ENCODE assay signal across 14 mouse cellular contexts in genomic region chr7:136377259-136377658, GRCm38 (mm10).
DNase-seq lines count a peak whose midpoint lies in the region; ATAC-seq and TF ChIP-seq lines count a peak whose summit lies in the region.
"Had no signal": no experiment of that assay in that cellular context is flagged by ENCODE, and none has a peak within 500 bp of the region (broad histone marks: within the 10 kb centered on the region; RNA-seq: fewer than 3 reads in every experiment).

No protein-coding gene starts in this region.

- no peak for DNase-seq in gastrocnemius, adult 2 months
- DNase-seq in gastrocnemius, adult 18-20 months (ENCODE audit: low spot score): no peak
- DNase-seq in R1 (ENCODE audit: low read depth, low spot score): peak; percentile 4
- no peak for DNase-seq in right cerebral cortex, adult 2 months (ENCODE audit: low spot score in 2 of 2)
- no peak for DNase-seq in testis, postnatal 14 days (ENCODE audit: low spot score)
- DNase-seq: cerebellum, adult 9-10 months; embryo, embryonic 11 days had no signal

- no peaks in the 10 kb centered on the region for H3K9me3 ChIP-seq in intestine, postnatal 0 days (ENCODE audit: control insufficient read depth)
- H3K9me3 ChIP-seq in intestine, embryonic 16.5 days (ENCODE audit: control insufficient read depth, low read length): no peaks in the 10 kb centered on the region
- no peaks in the 10 kb centered on the region for H3K9me3 ChIP-seq in limb, embryonic 13.5 days
- H3K9me3 ChIP-seq: hindbrain, embryonic 10.5 days; intestine, embryonic 15.5 days; lung, embryonic 15.5 days had no signal

- no peak overlapping the region for H3K4me2 ChIP-seq in intestine, postnatal 0 days (replicated peaks; ENCODE audit: low read depth)
- no peak overlapping the region for H3K4me2 ChIP-seq in intestine, embryonic 16.5 days (ENCODE audit: low read depth, low read length)
- 0 out of 2 replicates have a peak overlapping the region, but pooled peaks have one; percentile 0 for H3K4me2 ChIP-seq in limb, embryonic 13.5 days (replicated peaks)
- H3K4me2 ChIP-seq: intestine, embryonic 15.5 days; lung, embryonic 15.5 days had no signal

- ATAC-seq in intestine, postnatal 0 days: no peak
- no peak for ATAC-seq in intestine, embryonic 16.5 days
- ATAC-seq in limb, embryonic 13.5 days (ENCODE audit: low FRiP score, low read depth): peak; percentile 16; the same call in 1 of the 2 replicates
- ATAC-seq: intestine, embryonic 15.5 days; Patski had no signal

- H3K27ac ChIP-seq in gastrocnemius, adult 2 months: peak overlapping the region; percentile 65
- H3K27ac ChIP-seq in intestine, postnatal 0 days (ENCODE audit: low read depth, low read length): no peak overlapping the region
- H3K27ac ChIP-seq in intestine, embryonic 16.5 days (ENCODE audit: low read length): no peak overlapping the region
- peak overlapping the region; percentile 79 for H3K27ac ChIP-seq in limb, embryonic 13.5 days
- H3K27ac ChIP-seq: hindbrain, embryonic 10.5 days; intestine, embryonic 15.5 days; lung, embryonic 15.5 days had no signal

- no peaks in the 10 kb centered on the region for H3K4me1 ChIP-seq in intestine, postnatal 0 days (replicated peaks; ENCODE audit: control insufficient read depth, insufficient read depth, low read length)
- no peaks in the 10 kb centered on the region for H3K4me1 ChIP-seq in intestine, embryonic 16.5 days (ENCODE audit: control insufficient read depth, insufficient read depth, low read length)
- peaks cover 60% of the 10 kb centered on the region for H3K4me1 ChIP-seq in limb, embryonic 13.5 days
- H3K4me1 ChIP-seq: hindbrain, embryonic 10.5 days; intestine, embryonic 15.5 days had no signal

- intact Hi-C loops in gastrocnemius, adult 2 months (cut with DNase I): no loop called here

- H3K4me3 ChIP-seq in gastrocnemius, adult 2 months: no peak overlapping the region
- H3K4me3 ChIP-seq in intestine, postnatal 0 days (ENCODE audit: low read depth, low read length): no peak overlapping the region
- H3K4me3 ChIP-seq in intestine, embryonic 16.5 days (ENCODE audit: low read length): no peak overlapping the region
- H3K4me3 ChIP-seq in limb, embryonic 13.5 days: no peak overlapping the region
- H3K4me3 ChIP-seq: hindbrain, embryonic 10.5 days; intestine, embryonic 15.5 days; lung, embryonic 15.5 days had no signal

- no peak for TF ChIP-seq CTCF in gastrocnemius, adult 2 months (IDR thresholded peaks at IDR 0.05)
- TF ChIP-seq CTCF in intestine, postnatal 0 days (IDR thresholded peaks at IDR 0.05; ENCODE audit: low read depth): peak; percentile 44

- H3K36me3 ChIP-seq in intestine, postnatal 0 days (ENCODE audit: control insufficient read depth, insufficient read depth): no peaks in the 10 kb centered on the region
- H3K36me3 ChIP-seq in intestine, embryonic 16.5 days (ENCODE audit: control insufficient read depth, insufficient read depth, low read length): no peaks in the 10 kb centered on the region
- H3K36me3 ChIP-seq in limb, embryonic 13.5 days: no peaks in the 10 kb centered on the region
- H3K36me3 ChIP-seq: hindbrain, embryonic 10.5 days; intestine, embryonic 15.5 days; lung, embryonic 15.5 days had no signal

- no peak overlapping the region for H3K9ac ChIP-seq in intestine, postnatal 0 days (ENCODE audit: low read depth, low read length)
- H3K9ac ChIP-seq in intestine, embryonic 16.5 days (ENCODE audit: low read depth, low read length): no peak overlapping the region
- no peak overlapping the region for H3K9ac ChIP-seq in limb, embryonic 13.5 days
- H3K9ac ChIP-seq: intestine, embryonic 15.5 days; lung, embryonic 15.5 days had no signal

- no peaks in the 10 kb centered on the region for H3K27me3 ChIP-seq in intestine, postnatal 0 days (replicated peaks; ENCODE audit: control insufficient read depth, insufficient read depth, low read length)
- H3K27me3 ChIP-seq in intestine, embryonic 16.5 days (replicated peaks; ENCODE audit: control insufficient read depth, insufficient read depth, low read length): no peaks in the 10 kb centered on the region
- H3K27me3 ChIP-seq in limb, embryonic 13.5 days: peaks cover 9% of the 10 kb centered on the region; the same call in 1 of the 2 replicates
- H3K27me3 ChIP-seq: intestine, embryonic 15.5 days; lung, embryonic 15.5 days; Patski had no signal

- 75% methylated on average over 3 of the region's 3 CpGs for WGBS in intestine, postnatal 0 days
- WGBS in intestine, embryonic 16.5 days: 75% methylated on average over 3 of the region's 3 CpGs
- 75% methylated on average over 3 of the region's 3 CpGs for WGBS in limb, embryonic 13.5 days

Comparison
In these comparisons a context has a peak if more than half of its experiments do, and no peak if none do; other contexts are left out.
1. H3K27ac ChIP-seq: peak in gastrocnemius, adult 2 months (single experiment) and limb, embryonic 13.5 days (single experiment); none in intestine, postnatal 0 days (single experiment) and intestine, embryonic 16.5 days (single experiment).